Mouse (Mus musculus): ENCODE results near the gene Sox12. TPM values are rescaled to one million over a fixed set of nuclear protein-coding genes. Genes with fewer than 3 reads are reported as not detected.
A peak's percentile ranks its signal among the peaks of the same experiment; 100 is the strongest.

The Sox12 gene
- polyA plus RNA-seq, 1 experiment from 2014 or later, result 14.9 TPM

DNA sequence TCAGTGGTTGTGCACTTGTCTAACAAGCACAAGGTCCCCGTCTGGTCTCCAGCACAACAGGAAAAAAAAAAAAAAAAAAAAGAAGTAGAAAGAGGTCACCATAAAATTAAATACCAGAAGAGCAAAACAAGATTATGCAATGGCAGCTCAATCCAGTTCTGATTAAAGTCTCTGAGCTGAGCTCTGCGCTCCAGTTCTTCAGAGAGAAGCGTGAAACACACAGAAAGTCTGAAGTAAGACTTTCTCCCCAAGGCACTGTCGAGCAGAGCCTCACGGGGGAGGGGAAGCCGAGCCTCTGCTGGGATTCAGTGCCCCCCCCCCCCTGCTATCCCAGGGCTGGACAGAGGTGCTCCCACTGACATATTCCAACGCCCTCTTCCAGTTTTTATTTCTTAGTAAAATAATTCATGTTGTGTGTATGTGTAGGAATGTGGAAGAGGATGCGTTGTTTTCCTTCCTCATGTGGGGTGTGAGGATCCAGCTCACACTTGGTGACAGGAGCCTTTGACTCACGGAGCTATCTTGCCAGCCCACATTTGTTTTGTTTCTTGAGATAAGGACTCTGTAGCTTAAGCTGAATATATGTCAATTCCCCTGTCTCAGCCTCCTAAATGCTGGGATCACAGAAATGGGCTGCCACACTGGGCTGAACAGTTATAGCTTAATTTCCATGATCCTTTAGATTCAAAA lies 50.9 kb downstream of the Sox12 start:
- no peak overlapping the region for H3K4me3 ChIP-seq
- no peak for ATAC-seq (ENCODE audit: low FRiP score, low read depth)
- 54% methylated on average over 9 of the region's 9 CpGs for WGBS

DNA sequence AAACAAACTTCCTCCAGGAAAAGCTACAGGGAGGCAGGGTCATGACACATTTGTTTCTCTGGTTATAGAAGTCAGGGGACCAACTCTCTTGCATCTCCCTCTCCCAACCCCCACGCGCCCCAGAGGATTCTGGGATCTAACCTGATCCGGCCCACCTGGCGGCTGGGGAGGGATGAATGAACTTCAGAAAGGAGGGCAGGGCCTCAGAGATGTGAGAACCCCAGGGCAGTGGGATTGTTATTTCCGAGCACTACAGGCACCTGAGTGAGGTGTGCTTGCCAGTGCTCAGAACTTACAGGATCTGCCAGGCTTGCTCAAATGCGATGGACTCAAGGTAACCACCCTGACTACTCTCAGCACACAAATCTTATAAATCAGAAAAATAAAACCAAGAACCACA lies 52.5 kb downstream of the Sox12 start:
- 0 out of 2 replicates have a peak, but pooled peaks cover 4% of the 10 kb centered on the region for H3K27me3 ChIP-seq
- no peaks in the 10 kb centered on the region for H3K36me3 ChIP-seq
- no peak for ATAC-seq (ENCODE audit: low FRiP score, low read depth)

More for the DNA sequence above, 50.9 kb downstream of the Sox12 start:
- H3K36me3 ChIP-seq, result no peaks in the 10 kb centered on the region
- H3K4me1 ChIP-seq (replicated peaks), result peaks cover 15% of the 10 kb centered on the region
- no peaks in the 10 kb centered on the region for H3K9me3 ChIP-seq
- no peak overlapping the region for H3K27ac ChIP-seq (replicated peaks)
- H3K9ac ChIP-seq, result no peak overlapping the region
- no peak overlapping the region for H3K4me2 ChIP-seq
- 0 out of 2 replicates have a peak, but pooled peaks cover 4% of the 10 kb centered on the region for H3K27me3 ChIP-seq

DNA sequence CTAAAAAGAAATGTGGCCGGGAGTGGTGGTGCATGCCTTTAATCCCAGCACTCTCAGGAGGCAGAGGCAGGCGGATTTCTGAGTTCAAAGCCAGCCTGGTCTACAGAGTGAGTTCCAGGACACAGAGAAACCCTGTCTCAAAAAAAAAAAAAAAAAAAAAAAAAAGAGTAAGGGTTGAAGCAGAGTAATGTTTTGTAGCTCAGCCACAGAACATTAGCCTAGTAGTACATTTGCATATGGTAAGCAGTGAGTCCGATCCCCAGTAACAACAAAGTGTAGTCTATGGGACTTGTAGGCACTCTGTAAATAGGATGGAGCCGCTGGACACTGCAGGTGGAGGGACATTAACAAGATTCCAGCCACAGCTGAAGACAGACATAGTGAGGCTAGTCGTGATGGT lies 53.0 kb downstream of the Sox12 start:
- no peak for ATAC-seq (ENCODE audit: low FRiP score, low read depth)
- Histone ChIP-seq H3K36me3 (no peaks in the 10 kb centered on the region), H3K9me3 (no peaks in the 10 kb centered on the region), H3K4me1 (replicated peaks) (peaks cover 15% of the 10 kb centered on the region), H3K4me2 (peak overlapping the region; percentile 88; the same call in 1 of the 2 replicates), H3K27ac (replicated peaks) (no peak overlapping the region), H3K9ac (no peak overlapping the region), H3K4me3 (no peak overlapping the region), H3K27me3 (0 out of 2 replicates have a peak, but pooled peaks cover 4% of the 10 kb centered on the region)
- WGBS, result 66% methylated on average over 5 of the region's 5 CpGs

More for the DNA sequence above, 52.5 kb downstream of the Sox12 start:
- Histone ChIP-seq H3K4me2 (no peak overlapping the region), H3K9me3 (no peaks in the 10 kb centered on the region), H3K27ac (replicated peaks) (no peak overlapping the region), H3K4me3 (no peak overlapping the region), H3K4me1 (replicated peaks) (peaks cover 15% of the 10 kb centered on the region), H3K9ac (no peak overlapping the region)
- 77% methylated on average over 6 of the region's 6 CpGs for WGBS

DNA sequence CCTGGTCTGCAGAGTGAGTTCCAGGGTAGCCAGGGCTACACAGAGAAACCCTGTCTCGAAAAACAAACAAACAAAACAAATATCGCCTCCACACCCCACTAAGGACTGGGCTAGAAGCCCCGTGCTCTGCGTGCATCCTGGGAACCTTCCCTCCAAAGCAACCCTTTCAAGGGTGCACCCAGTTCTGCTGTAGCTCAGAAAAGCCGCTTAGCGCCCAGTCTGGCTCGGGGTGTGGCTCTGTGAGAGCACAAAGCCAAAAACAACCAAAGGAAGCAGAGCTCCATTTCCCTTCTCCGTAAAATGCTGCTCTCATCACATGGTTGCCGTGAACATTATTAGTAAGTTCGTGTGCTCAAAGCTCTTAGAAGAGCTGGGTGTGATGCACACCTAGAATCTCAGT lies 53.5 kb downstream of the Sox12 start:
- WGBS, result 10% methylated on average over 10 of the region's 10 CpGs
- Histone ChIP-seq H3K4me3 (peak overlapping the region; percentile 59), H3K27ac (replicated peaks) (no peak overlapping the region), H3K4me2 (peak overlapping the region; percentile 88), H3K4me1 (replicated peaks) (peaks cover 15% of the 10 kb centered on the region), H3K9me3 (no peaks in the 10 kb centered on the region), H3K27me3 (0 out of 2 replicates have a peak, but pooled peaks cover 4% of the 10 kb centered on the region), H3K36me3 (no peaks in the 10 kb centered on the region), H3K9ac (peak overlapping the region; percentile 64)
- peak; percentile 20; the same call in 1 of the 2 replicates for ATAC-seq (ENCODE audit: low FRiP score, low read depth)

Other genes starting within 250 kb of the Sox12 start
- 94.2 and 97.7 TPM in 2 replicates for gene Csnk2a1, start 171.2 kb downstream of the Sox12 start, polyA plus RNA-seq (2015; fragmentation: Nextera tagmentation; extraction: Ambion mirVana)
- gene Tbc1d20, start 104.2 kb downstream of the Sox12 start, polyA plus RNA-seq (2015; fragmentation: Nextera tagmentation; extraction: Ambion mirVana), result 32.1 and 36.5 TPM in 2 replicates
- gene Rbck1, start 65.4 kb downstream of the Sox12 start, polyA plus RNA-seq (2015; fragmentation: Nextera tagmentation; extraction: Ambion mirVana), result 95.3 and 103 TPM in 2 replicates
- gene Trib3, start 54.0 kb downstream of the Sox12 start, polyA plus RNA-seq (2015; fragmentation: Nextera tagmentation; extraction: Ambion mirVana), result 1.8 TPM in 2 replicates
- 50.6 and 60.3 TPM in 2 replicates for gene Nrsn2, start 21.4 kb downstream of the Sox12 start, polyA plus RNA-seq (2015; fragmentation: Nextera tagmentation; extraction: Ambion mirVana)
- gene Zcchc3, start 17.0 kb upstream of the Sox12 start, polyA plus RNA-seq (2015; fragmentation: Nextera tagmentation; extraction: Ambion mirVana), result 18.6 TPM in 2 replicates
- 2.2 and 2.3 TPM in 2 replicates for gene 6820408C15Rik, start 17.5 kb upstream of the Sox12 start, polyA plus RNA-seq (2015; fragmentation: Nextera tagmentation; extraction: Ambion mirVana)
- gene Defb23, start 66.6 kb upstream of the Sox12 start, polyA plus RNA-seq (2015; fragmentation: Nextera tagmentation; extraction: Ambion mirVana), result not detected in 2 replicates
- not detected in 2 replicates for gene Defb20, start 79.0 kb upstream of the Sox12 start, polyA plus RNA-seq (2015; fragmentation: Nextera tagmentation; extraction: Ambion mirVana)
- gene Defb22, start 92.1 kb upstream of the Sox12 start, polyA plus RNA-seq (2015; fragmentation: Nextera tagmentation; extraction: Ambion mirVana), result not detected in 2 replicates
- gene Defb26, start 113.6 kb upstream of the Sox12 start, polyA plus RNA-seq (2015; fragmentation: Nextera tagmentation; extraction: Ambion mirVana), result not detected in 2 replicates
- not detected in 2 replicates for gene Defb28, start 120.2 kb upstream of the Sox12 start, polyA plus RNA-seq (2015; fragmentation: Nextera tagmentation; extraction: Ambion mirVana)
- not detected in 2 replicates for gene Defb29, start 142.0 kb upstream of the Sox12 start, polyA plus RNA-seq (2015; fragmentation: Nextera tagmentation; extraction: Ambion mirVana)
- gene Gm17416, start 171.3 kb upstream of the Sox12 start, polyA plus RNA-seq (2015; fragmentation: Nextera tagmentation; extraction: Ambion mirVana), result not detected in 2 replicates
- not detected in 2 replicates for gene Defb21, start 174.7 kb upstream of the Sox12 start, polyA plus RNA-seq (2015; fragmentation: Nextera tagmentation; extraction: Ambion mirVana)
- not detected in 2 replicates for gene Defb19, start 182.2 kb upstream of the Sox12 start, polyA plus RNA-seq (2015; fragmentation: Nextera tagmentation; extraction: Ambion mirVana)
- gene Defb45, start 201.3 kb upstream of the Sox12 start, polyA plus RNA-seq (2015; fragmentation: Nextera tagmentation; extraction: Ambion mirVana), result not detected in 2 replicates
- gene Defb36, start 206.3 kb upstream of the Sox12 start, polyA plus RNA-seq (2015; fragmentation: Nextera tagmentation; extraction: Ambion mirVana), result not detected in 2 replicates
- not detected in 2 replicates for gene Defb25, start 225.0 kb upstream of the Sox12 start, polyA plus RNA-seq (2015; fragmentation: Nextera tagmentation; extraction: Ambion mirVana)
- gene Rem1, start 228.9 kb upstream of the Sox12 start, polyA plus RNA-seq (2015; fragmentation: Nextera tagmentation; extraction: Ambion mirVana), result 0.52 and 0.72 TPM in 2 replicates